Mouse (Mus musculus): ENCODE results near the gene Aifm2.

DNA sequence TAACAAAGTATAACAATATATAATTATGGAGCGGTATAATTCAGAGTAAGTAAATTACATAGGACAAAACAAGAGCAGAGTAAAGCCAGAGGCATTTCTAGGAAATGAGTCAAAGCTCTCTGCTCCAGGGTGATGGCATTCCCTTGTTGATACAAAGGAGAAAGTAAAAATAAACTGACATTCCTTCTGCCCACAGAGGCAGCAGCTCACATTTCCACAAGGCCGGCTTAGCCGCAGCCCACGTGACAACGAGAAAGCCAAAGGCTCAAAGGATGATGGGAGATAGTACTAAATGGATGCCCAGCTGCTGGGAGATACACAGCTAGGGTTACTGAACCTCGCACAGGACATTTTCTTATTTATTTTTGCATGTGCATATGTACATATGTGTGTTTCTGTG lies 44.8 kb downstream of the Aifm2 start:
- TF ChIP-seq ZNF384 (IDR thresholded peaks at IDR 0.05; ENCODE audit: low read depth, low read length): no peak
- TF ChIP-seq ZC3H11A (IDR thresholded peaks at IDR 0.05; ENCODE audit: borderline replicate concordance, low read depth, low read length): no peak

All from ES-E14 (cell line).